Mouse (Mus musculus) limb, embryonic 10.5 days (tissue): ENCODE measurements at regions not wholly inside any gene's neighbourhood (a gene's known extent, or its start where the extent isn't known, plus 50 kb on each side); places are given as distances from the start of the nearest gene placed in this dataset.
A peak's percentile ranks its signal among the peaks of the same experiment; 100 is the strongest.

ENCODE experiments used
- DNase-seq: peaks from one replicate; pipeline ENCODE4 v3.0.0-alpha.2; 2017; ENCODE audit warnings: low spot score
- H3K27ac ChIP-seq: fragments of 300-500 bp; sonication (generic); 2 replicates; pipeline ENCODE4 v1.5.1; 2016; ENCODE audit warnings: mild to moderate bottlenecking
- H3K27me3 ChIP-seq: fragments of 300-500 bp; sonication (generic); 2 replicates; pipeline ENCODE4 v1.6.1; 2016; ENCODE audit warnings: low read depth, mild to moderate bottlenecking; ENCODE audit not compliant: poor library complexity, severe bottlenecking
- H3K36me3 ChIP-seq: fragments of 300-500 bp; sonication (generic); 2 replicates; pipeline ENCODE4 v1.6.1; 2016; ENCODE audit warnings: mild to moderate bottlenecking, moderate library complexity
- H3K4me1 ChIP-seq: fragments of 300-500 bp; sonication (generic); 2 replicates; pipeline ENCODE4 v1.6.1; 2016
- H3K4me3 ChIP-seq: fragments of 300-500 bp; sonication (generic); 2 replicates; pipeline ENCODE4 v1.5.1; 2016; ENCODE audit warnings: mild to moderate bottlenecking, moderate library complexity
- H3K9me3 ChIP-seq: fragments of 300-500 bp; sonication (generic); replicated peaks from 2 replicates; pipeline ENCODE4 v1.6.1; 2016; ENCODE audit warnings: mild to moderate bottlenecking
- WGBS: fragments of 180-500 bp; shearing (Covaris S2); methylation state at CpG from one replicate; pipeline ENCODE4 v1.1.7; 2016; 5-methylcytosine and 5-hydroxymethylcytosine counted together

DNA sequence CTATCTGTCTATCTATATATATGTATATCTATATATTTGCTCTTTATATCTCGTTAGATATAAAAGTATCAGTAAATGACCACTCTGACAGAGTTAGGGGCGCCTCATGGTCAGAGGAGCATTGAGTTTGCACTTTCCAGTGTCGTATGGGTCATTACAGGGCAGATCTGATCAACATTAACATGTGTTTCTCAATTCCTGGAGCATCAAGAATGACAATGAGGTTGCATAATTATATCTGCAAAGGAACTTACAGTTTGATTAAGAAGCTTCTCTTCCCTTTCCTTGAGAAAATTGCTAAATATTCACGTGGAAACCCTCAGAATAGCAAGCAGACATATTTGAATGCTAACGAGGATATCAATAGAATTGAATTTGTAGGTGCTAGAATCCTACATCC, 158.6 kb downstream of the Gm11146 start:
- H3K4me1 ChIP-seq: no peaks in the 10 kb centered on the region
- no peak for DNase-seq
- H3K4me3 ChIP-seq: no peak overlapping the region
- no peaks in the 10 kb centered on the region for H3K36me3 ChIP-seq
- H3K9me3 ChIP-seq: no peaks in the 10 kb centered on the region
- WGBS: 92% methylated on average over 5 of the region's 5 CpGs
- no peak overlapping the region for H3K27ac ChIP-seq
- H3K27me3 ChIP-seq: no peaks in the 10 kb centered on the region

DNA sequence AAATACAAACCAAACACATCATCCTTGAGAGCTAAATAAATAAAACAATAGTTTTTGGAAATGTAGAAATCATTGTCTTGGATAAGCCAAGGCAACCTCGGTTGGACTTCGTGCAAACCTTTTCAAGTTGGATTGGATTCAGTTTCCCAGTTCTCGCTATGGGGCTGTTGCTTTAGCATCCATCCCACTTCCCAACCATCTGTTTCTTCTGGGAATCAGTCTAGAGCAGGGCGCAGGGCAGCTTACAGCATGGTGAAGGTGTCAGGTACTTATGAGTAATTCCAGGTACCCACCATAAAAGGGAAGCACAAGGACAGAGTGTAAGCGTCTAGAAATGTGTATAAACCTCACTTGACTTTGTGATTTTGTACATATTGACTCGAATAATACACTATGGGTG, 159.0 kb downstream of the Gm11146 start:
- Histone ChIP-seq H3K27ac (no peak overlapping the region), H3K9me3 (no peaks in the 10 kb centered on the region), H3K27me3 (no peaks in the 10 kb centered on the region), H3K36me3 (no peaks in the 10 kb centered on the region), H3K4me3 (no peak overlapping the region), H3K4me1 (no peaks in the 10 kb centered on the region)
- no peak for DNase-seq
- WGBS: 93% methylated on average over 6 of the region's 6 CpGs

DNA sequence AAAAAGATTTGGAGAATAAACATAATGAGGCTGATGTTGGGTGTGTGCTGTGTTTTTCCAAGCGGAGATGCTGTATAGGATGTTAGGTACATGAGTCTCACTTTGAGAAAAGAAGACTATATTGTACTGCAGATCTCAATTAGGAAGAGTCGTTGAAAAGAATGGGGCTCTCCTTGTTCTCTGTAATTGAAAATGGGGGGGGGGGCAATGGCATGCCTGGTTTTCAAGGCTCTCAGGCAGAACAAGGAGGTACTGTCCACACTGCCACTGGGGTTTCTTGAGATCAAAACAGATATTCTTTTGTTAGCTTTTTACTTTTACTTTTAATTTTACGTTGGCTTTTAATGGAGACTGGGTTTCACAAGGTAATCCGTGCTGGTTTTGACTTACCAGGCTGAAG, 170.5 kb downstream of the Gm11146 start:
- H3K4me1 ChIP-seq: no peaks in the 10 kb centered on the region
- no peak for DNase-seq
- no peak overlapping the region for H3K4me3 ChIP-seq
- H3K27me3 ChIP-seq: no peaks in the 10 kb centered on the region
- WGBS: 85% methylated on average over 4 of the region's 4 CpGs
- H3K9me3 ChIP-seq: no peaks in the 10 kb centered on the region
- no peaks in the 10 kb centered on the region for H3K36me3 ChIP-seq
- H3K27ac ChIP-seq: no peak overlapping the region

DNA sequence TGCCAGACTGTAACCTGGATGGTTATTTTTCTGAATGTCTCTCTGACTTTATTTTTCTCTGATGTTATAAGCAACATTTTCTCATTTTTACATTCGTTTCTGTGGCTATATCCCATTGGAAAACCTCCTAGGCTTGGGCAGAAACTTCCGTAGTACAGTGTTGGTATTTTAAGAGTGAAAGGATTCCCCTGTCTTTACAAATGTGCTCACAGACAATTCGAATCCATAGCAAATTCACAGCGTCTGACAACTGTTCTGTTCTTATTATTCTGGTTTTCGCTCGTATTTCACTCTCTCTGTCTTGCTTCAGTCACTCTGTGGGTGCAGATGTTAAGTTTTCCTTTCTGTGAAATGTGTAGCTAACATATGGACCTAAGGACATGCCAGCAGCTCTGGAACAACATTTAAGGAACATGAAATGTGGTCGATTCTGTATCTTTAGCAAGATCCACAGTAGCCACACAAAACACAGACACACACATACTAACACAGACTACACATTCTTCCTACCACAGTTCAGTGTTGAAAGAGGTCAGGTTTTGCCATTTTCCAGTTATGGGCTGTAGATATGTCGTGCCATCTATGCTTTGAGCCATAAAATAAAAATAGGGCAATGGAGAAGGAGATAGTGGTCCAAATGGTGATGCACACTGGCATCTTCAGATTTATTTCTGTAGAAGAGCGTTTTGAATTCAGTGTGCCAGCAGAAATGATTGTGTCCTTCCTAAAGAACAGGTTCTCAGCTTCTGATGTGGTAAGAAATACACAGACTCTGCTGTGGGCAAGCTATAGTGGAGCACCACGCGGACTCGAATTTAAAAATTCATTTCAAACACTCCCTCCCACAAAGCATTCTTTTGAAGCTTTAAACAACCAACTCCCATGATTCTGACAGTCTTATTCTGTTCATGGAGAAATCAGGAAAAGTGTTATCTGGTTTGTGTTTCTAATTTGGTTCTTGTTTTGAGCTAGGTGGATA, 179.2 kb downstream of the Gm11146 start:
- Histone ChIP-seq H3K27ac (no peak overlapping the region; the same call in 1 of the 2 replicates), H3K4me3 (no peak overlapping the region)
- 91% methylated on average over 12 of the region's 12 CpGs for WGBS

DNA sequence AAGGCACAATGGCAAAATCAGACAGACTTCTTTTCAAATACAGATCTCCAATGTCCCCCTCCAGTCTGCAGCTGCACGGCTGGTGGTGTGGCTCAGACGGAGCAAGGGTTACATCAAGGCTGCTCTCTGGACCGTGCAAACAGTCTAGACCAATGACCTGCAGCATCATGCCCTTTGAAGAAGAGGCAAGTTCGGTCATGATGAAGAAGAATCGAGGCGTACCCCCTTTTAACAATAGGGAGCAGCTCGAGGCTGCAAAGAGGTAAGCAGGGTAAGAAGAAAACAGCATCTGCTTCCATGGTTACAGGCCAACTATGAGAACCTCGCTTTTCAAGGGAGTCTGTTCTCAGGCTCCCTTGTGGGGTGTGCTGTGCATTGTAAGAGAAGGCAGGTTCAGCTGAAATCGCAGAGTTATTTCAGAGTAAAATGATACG, 180.3 kb downstream of the Gm11146 start:
- H3K36me3 ChIP-seq: no peaks in the 10 kb centered on the region
- peak overlapping the region; percentile 67 for H3K27ac ChIP-seq
- H3K9me3 ChIP-seq: no peaks in the 10 kb centered on the region
- 41% methylated on average over 10 of the region's 10 CpGs for WGBS
- H3K4me3 ChIP-seq: no peak overlapping the region
- DNase-seq: peak; percentile 42
- H3K4me1 ChIP-seq: peaks cover 46% of the 10 kb centered on the region
- no peaks in the 10 kb centered on the region for H3K27me3 ChIP-seq

More for the DNA sequence above, 179.2 kb downstream of the Gm11146 start:
- peaks cover 45% of the 10 kb centered on the region for H3K4me1 ChIP-seq
- H3K27me3 ChIP-seq: no peaks in the 10 kb centered on the region
- no peaks in the 10 kb centered on the region for H3K9me3 ChIP-seq
- H3K36me3 ChIP-seq: no peaks in the 10 kb centered on the region
- DNase-seq: no peak

DNA sequence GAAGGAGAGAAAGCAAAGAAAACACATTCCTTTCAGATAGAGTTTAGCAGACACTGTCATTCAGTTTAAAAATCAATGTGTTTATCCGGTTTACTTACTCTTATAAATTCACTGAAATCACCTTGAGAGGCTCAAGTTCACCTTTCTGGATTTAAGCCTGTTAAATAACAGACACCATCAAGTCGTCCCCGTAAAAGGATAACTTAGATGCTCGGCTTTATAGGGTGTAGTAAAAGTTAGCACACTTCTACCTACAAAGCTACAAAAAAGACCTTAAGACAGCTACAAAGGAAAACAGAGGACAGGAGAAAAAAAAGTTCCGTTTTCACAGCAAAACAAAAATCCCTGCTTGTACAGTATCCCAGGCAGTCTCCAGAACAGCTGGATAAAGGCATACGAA, 180.9 kb downstream of the Gm11146 start:
- Histone ChIP-seq H3K4me3 (no peak overlapping the region), H3K27me3 (no peaks in the 10 kb centered on the region), H3K4me1 (peaks cover 46% of the 10 kb centered on the region), H3K36me3 (no peaks in the 10 kb centered on the region), H3K9me3 (no peaks in the 10 kb centered on the region), H3K27ac (peak overlapping the region; percentile 67; the same call in 1 of the 2 replicates)
- DNase-seq: no peak
- WGBS: 64% methylated on average over 6 of the region's 6 CpGs

DNA sequence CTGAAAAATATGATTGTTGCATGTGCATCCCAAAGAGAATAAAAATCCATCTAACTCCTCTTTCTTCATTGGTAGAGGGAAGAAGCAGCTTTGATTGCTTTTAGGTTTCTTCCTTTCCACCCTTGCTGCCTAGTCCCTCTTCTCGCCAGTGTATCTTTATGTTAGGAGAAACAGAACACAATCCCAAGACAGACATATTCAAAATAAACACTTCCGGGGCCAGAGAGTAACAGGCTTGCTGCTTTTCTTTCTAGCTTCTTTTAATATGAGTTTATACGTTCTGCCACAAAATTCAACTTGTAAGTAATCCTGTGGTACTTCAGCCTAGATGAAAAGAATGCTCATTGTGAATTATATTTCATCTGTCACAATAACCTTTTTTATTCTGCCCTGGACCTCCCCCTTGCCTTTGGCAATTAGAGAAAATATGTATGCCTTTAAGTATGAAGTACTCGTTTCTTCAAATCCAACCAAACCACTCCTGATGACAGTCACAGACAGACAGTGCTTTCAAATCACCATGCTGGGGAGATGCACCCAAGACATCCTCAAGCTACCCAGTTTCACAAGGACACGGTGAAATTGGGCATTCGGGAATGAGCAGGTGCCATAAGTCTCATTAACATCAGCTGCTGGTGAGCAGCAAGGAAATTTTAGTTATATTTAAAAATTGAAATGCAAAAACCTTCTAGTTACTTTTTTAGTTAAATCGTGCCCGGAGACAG, 181.6 kb downstream of the Gm11146 start:
- WGBS: 80% methylated on average over 8 of the region's 8 CpGs
- H3K27ac ChIP-seq: no peak overlapping the region
- no peaks in the 10 kb centered on the region for H3K36me3 ChIP-seq
- DNase-seq: no peak
- peaks cover 46% of the 10 kb centered on the region for H3K4me1 ChIP-seq
- no peaks in the 10 kb centered on the region for H3K9me3 ChIP-seq
- no peaks in the 10 kb centered on the region for H3K27me3 ChIP-seq
- H3K4me3 ChIP-seq: no peak overlapping the region

DNA sequence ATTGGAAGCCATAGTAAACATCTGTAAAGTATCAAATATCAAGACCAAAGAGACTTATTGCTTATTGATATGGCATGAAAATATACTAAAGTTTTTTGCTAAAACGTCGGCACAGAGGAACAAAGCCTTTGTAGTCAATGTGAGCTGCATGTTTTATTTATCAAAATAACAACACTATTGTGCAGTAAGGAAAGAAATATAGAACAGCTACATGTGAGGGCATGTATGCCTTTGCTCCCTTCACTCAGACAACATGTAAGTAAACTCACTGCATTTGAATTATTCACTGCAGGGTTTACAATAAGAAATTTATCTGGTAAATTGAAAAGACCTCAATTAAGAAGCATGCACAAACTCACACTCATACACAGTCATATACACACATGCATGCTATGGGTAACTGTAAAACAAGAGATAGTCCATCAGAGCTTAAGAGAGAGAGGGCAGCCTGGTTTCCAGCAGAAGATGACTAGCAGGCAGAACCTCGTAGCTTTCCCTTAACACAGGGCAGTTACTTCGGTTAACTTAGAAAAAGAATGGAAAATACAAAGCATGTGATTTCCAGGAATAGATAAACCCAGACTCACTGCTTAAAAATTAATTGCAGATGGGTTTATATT, 182.7 kb downstream of the Gm11146 start:
- H3K4me3 ChIP-seq: no peak overlapping the region
- WGBS: 75% methylated on average over 4 of the region's 4 CpGs

DNA sequence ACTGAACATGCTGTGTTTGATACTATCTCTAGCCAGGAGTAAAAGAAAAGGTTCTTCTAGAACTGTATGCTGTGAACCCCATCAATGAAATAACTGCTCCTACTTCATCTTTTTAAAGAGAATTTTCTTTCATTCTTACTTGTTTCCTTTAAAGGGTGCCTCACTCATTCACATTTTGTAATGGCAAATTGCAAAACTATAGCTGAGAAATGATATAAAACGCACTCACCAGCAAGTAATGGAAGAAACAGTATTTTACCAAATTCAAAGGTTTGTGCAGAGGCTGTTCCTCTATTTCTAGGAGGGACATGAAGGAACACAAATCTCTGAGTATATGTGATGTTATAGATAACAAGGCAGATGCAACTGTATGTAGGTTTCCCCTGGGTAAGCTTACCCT, 183.4 kb downstream of the Gm11146 start:
- no peak overlapping the region for H3K27ac ChIP-seq
- H3K27me3 ChIP-seq: no peaks in the 10 kb centered on the region
- H3K9me3 ChIP-seq: no peaks in the 10 kb centered on the region
- no peaks in the 10 kb centered on the region for H3K36me3 ChIP-seq
- peaks cover 46% of the 10 kb centered on the region for H3K4me1 ChIP-seq
- no peak overlapping the region for H3K4me3 ChIP-seq
- WGBS: 89% methylated on average over 1 of the region's 1 CpGs
- no peak for DNase-seq

More for the DNA sequence above, 182.7 kb downstream of the Gm11146 start:
- H3K36me3 ChIP-seq: no peaks in the 10 kb centered on the region
- H3K4me1 ChIP-seq: peaks cover 46% of the 10 kb centered on the region
- H3K27me3 ChIP-seq: no peaks in the 10 kb centered on the region
- no peak for DNase-seq
- no peak overlapping the region for H3K27ac ChIP-seq
- H3K9me3 ChIP-seq: no peaks in the 10 kb centered on the region

DNA sequence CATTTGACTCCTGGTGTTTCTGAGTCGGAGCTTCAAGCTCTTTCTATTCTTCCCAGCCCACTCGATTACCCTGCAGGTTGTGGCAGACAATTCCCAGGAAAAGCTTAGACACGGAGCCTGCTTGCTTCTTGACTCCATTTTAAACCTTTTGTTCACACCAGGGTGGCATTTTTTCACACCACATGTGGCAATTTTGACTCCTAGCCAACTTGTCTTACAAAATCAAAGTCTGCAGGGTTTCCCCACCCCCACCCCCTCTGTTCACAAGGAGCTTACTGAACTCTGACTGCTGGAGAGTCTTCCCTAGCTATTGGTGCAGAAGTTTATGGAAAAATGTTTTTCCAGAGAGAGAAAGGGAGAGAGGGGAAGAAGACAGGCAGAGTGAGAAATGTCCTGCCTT, 184.1 kb downstream of the Gm11146 start:
- peaks cover 46% of the 10 kb centered on the region for H3K4me1 ChIP-seq
- DNase-seq: peak; percentile 35
- no peaks in the 10 kb centered on the region for H3K27me3 ChIP-seq
- no peak overlapping the region for H3K4me3 ChIP-seq
- 3% methylated on average over 3 of the region's 3 CpGs for WGBS
- peak overlapping the region; percentile 58; the same call in 1 of the 2 replicates for H3K27ac ChIP-seq
- H3K9me3 ChIP-seq: no peaks in the 10 kb centered on the region
- H3K36me3 ChIP-seq: no peaks in the 10 kb centered on the region

DNA sequence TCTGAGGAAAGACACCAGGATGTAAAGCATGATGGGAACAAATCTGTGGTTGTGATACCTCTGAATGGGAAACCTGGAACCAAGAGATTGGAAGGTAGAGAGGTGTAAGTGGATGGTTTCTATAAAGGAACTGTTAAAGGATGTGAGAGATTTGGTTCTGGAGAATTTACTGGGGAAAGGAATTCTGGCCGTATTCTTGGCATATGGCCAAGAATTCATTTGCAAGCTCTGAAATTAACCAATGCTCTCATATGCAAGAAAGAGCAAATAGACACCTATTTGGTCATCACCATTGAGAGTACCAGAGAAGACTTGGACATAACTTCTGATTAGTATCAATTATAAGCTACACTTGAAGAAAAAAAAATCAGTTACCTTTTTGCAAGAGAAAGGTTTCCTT, 187.3 kb downstream of the Gm11146 start:
- Histone ChIP-seq H3K27me3 (no peaks in the 10 kb centered on the region), H3K27ac (no peak overlapping the region), H3K36me3 (no peaks in the 10 kb centered on the region), H3K4me1 (peaks cover 19% of the 10 kb centered on the region), H3K9me3 (no peaks in the 10 kb centered on the region), H3K4me3 (no peak overlapping the region)
- 95% methylated on average over 1 of the region's 1 CpGs for WGBS
- DNase-seq: no peak

DNA sequence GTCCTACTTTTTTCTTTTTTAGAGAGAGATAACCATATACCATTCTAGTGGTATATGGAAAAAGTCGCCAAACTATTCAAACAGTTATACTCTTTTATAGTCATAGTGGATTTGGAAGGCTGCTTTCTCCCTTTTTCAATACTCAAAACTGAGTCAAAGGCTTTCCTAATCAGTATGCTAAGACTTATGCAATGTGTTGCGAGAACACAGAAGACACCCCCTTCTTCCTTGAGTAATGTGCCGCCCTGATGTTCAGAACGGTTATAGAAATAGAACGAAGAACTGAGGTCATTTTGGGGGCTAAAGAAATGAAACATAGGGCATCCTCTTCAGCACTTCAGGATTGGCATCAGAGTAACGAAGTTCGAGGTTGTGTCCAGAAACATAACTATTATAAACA, 192.7 kb downstream of the Gm11146 start:
- H3K4me3 ChIP-seq: no peak overlapping the region
- H3K27me3 ChIP-seq: no peaks in the 10 kb centered on the region
- no peaks in the 10 kb centered on the region for H3K36me3 ChIP-seq
- no peak overlapping the region for H3K27ac ChIP-seq
- no peak for DNase-seq
- 94% methylated on average over 7 of the region's 7 CpGs for WGBS
- no peaks in the 10 kb centered on the region for H3K9me3 ChIP-seq
- H3K4me1 ChIP-seq: peaks cover 20% of the 10 kb centered on the region

DNA sequence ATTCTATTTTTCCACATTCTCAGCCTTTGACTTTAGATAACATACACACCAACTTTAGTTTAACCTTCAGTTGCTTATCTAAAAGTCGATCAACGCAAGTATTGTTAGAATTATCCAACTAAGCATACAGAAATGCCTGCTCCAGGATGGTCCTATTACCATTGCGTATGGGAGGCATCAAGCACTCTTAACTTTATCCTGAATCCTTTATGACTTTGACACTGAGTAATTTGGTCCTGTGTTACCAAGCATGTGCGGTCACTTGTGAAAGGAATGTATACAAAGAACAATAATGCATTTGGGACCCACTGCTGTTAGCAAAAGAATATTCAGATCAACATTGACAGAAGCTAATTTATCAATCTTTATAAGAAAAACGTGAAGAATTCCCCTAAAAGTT, 194.9 kb downstream of the Gm11146 start:
- no peaks in the 10 kb centered on the region for H3K27me3 ChIP-seq
- no peak for DNase-seq
- H3K9me3 ChIP-seq: no peaks in the 10 kb centered on the region
- 89% methylated on average over 5 of the region's 5 CpGs for WGBS
- no peak overlapping the region for H3K4me3 ChIP-seq
- H3K36me3 ChIP-seq: no peaks in the 10 kb centered on the region
- peaks cover 40% of the 10 kb centered on the region for H3K4me1 ChIP-seq
- no peak overlapping the region for H3K27ac ChIP-seq
